Mouse (Mus musculus): ENCODE measurements around the gene Lin28b.

DNA sequence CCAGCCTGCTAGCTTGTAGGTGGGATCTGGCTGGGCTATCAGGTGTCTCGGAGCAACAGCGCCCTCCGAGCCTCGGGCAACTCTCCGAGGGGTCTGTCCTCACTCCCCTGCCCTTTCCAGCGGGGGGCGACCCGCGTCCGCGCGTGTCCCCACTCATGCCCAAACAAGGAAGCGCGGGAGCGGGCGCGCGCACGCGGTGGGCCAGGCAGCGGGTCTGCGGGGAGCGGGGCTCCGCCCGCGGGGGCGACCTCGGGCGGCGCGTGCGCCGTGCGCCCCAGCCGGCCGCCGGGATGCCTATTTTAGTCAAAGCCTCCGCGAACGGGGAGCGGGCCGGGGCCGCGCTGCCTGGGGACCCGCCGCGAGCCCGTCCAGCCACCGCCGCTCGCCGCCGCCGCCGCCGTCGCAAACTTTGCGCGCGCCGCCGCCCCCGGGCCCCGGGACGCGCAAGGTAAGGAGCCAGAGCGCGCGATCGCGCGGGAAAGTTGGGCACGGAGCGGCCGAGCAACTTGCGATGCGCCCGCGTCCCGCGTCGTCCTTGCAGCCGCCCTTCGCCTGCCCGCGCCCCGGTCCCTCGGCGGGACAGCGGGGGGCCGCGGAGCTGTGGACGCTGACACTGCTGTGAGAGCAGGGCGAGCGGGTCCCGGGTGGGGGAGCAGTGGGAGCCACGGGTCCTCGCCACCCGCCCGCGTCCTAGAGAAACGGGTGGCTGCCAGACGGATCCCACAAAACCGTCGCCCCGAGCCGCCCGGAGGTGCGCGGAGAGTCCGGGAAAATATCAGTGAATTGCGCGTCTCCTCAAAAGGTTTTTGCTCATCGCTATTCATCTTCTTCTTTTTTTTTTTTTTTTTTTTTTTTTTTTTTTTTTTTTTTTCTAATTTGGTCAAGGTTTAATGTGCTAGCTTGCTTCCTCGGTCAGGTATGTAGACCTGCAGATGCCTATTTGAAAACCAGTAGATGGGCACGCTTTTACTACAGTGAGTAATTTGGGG is 150.5 kb downstream of the Lin28b start, which contains the start of gene Bves:
- TF ChIP-seq CTCF (IDR thresholded peaks at IDR 0.05) (no peak), POLR2A (IDR thresholded peaks at IDR 0.05; ENCODE audit: insufficient read depth, low read depth, low read length) (no peak), EP300 (IDR thresholded peaks at IDR 0.05; ENCODE audit: insufficient read depth, low read depth, low read length) (no peak)

All from heart, adult 2 months (tissue).